Mouse (Mus musculus): Measurements from ENCODE around the gene Hsd11b1.
A peak's percentile ranks its signal among the peaks of the same experiment; 100 is the strongest.
"Not testable (repeated sequence)": the region's sequence is repeated elsewhere in the genome, so short reads cannot be mapped to it uniquely, and the experiment has no call there.

The Hsd11b1 gene

DNA sequence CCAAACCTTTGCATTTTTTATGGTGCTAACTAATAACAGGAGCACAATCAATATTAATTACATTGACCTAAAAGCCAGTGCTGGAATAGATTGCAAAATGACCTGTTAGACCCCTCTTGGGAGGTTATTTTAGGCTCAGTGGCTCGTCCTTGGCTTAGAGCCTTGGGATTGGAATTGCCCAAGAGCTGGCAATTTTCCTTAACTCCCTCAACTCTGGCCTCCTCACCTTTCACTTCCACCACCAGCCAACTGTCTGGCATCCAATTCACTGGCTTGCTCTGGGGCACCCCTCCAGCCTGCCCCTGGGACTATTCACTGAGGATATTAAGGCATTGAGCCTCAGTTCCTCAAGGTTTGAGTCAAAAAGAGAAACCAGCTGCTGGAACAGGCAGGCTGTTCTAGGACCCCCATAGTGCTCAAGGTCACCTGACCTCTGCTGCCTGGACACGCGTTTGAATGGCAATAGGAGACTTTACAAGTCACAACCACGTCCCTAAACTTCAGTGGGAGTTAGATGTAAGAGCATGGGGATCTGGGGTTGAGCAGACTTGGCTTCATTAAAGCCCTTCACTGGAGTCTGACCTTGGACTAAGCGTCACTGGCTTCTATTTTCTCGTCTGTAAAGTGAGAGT, 14.7 kb upstream of the Hsd11b1 start:
- no peak for DNase-seq

DNA sequence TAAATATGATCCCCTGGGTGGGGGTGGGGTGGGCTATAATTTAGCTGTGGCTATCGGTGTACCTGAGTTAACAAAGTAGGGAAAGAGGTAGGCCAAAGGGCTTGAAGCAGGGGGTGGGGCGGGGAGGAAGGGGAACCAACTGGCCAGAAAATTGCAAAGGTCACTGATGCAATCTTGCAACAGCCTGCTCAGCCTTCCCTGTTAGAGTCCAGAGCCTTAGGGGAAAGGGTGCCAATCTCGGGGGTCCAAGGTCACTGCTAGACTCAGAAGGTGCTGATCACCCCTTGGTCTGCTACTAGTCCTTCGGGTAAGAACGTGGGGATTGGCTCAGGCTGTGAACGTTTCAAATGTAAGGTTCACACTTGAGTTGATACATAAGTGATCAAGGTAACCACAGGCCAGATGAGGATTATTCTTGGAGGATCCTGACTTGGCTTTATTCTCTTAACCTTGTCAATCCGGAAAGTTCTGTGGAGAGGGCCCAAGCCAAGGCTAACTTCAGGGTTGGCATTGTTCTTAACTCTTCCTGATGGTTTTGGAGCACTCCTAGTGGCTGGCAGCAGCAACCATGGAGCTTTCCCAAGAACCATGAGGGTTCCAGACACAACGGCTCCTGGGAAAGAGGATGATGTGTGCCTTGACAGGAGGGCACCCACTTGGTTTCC, 10.7 kb upstream of the Hsd11b1 start:
- DNase-seq, result no peak

DNA sequence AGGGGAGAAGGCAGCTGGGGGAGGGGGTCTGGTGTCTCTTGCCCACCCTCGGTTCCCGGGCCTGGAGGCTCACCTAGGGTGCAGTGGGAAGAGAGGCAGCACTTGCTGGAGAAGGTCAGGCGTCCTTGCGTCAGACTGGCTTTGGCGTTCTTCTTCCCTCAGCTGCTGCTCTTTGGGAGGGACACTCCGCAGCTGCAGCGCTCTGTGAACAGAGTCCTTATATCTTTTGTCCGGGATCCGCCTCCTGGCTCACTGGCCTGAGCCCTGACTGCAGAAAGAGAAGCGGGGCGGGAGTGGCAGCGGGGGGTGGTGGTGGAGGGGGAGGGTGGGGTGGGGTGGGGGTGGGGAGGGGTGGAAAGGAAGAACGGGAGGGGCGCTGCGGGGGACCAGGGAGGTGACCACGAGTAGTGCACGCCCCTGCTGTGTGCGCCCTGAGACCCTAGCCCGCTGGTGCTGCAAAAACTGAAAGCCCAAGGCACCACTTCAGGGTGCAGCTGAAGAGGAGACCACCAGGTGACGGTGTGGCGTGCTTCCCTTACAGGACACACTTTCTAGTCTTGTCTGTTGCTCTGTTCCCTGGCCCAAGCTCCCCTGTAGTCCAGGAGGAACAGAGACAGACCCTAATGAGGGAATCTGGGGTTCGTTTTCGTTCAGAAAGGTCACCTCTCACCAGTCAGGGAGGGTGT, 9.2 kb upstream of the Hsd11b1 start, which contains the start of gene G0s2:
G0s2 (minus strand) TSS at position 302 of the 686 bp plus-strand sequence.
- DNase-seq, result peak; percentile 53 to 54

DNA sequence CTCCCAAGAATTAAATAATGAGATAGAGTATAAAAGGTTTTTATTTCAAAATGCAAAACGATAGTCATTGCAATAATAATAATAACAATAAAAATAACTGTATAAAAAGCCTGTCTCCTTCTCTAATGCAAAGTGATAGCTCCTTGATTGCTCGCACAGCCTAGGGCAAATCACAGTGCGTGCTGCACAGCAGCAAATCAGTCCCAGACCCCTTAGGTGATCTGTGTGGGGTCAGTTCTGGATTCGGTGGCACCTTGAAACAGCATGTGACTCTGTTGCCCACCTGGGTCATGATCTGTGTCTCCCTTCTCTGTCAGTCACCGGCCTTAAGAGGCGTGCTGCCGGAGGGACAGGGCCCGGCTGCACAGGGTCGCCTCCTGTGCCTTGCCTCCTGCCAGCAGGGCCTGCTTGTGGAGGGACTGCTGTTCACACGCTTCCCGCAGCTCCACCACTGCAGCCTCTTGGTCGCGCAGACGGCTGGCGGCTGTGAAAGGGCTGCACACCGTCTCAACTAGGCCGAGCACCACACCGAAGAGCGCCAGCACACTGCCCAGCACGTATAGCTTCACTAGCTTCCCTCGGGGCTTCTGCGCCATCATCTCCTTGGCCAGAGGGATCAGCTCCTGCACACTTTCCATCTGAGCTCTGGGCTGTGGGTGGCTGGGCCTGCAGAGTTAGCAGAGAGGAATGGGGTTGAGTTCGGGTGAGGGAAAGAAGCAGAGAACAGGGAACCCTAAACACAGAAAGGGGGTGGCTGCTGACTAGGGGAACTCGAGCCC, 8.5 kb upstream of the Hsd11b1 start:
- DNase-seq, result peak; percentile 28 to 53

DNA sequence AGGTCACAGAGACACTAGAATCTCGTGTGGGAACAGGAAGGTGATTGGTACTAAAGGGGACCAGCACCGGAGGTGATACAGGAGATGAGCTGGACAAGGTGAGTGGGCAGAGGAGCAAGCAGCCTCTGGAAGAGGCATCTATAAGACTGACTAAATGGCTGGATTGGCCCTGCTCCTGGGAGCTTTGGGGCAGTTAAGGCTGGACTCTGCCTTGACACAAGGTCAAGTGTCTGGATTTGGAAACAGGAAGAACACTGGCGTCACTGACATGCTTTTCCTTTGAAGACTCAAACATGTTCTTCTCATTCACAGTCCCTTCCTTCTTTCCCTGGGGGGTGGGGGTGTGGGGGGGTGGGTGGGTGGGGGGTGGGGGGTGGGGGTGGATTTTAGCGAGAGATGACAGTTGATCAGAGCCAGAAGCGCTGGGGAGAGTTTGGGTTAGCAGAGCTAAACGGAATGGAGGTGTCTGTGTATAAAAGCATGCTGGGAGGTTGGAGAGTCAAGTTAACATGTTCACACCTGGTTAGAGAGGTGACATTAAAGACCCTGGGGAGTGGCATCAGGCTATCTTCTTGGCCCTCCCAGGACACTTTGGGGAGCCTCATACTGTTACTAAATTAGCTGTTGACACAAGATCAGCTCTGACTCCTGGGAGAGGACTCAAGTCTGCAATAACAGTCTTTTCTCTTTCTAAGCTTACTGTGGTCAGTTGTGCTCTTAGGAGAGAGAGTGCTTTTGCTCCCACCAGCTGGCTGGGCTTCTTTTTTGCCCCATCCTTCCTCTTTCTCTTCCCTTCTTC, 7.3 kb upstream of the Hsd11b1 start:
- DNase-seq, result no peak

DNA sequence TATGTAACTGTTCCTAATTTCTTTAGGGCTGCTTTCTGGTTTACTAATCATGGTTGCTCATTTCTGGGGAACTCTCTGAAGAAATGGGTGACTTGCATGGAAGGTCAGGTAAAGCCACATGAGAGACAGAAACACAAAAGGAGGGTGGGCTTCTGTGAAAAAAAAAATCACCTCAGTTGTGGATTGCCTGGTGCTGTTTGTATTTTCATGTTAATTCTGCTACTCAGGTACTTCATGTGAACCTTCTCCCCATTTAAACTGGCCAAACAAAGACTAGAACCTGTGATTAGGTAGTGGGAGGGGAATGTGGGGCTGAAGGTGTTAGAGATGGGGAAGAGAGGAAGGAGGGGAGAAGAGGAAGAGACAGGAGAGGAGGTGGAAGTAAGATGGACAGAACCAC, 1.9 kb upstream of the Hsd11b1 start:
- DNase-seq, result no peak

DNA sequence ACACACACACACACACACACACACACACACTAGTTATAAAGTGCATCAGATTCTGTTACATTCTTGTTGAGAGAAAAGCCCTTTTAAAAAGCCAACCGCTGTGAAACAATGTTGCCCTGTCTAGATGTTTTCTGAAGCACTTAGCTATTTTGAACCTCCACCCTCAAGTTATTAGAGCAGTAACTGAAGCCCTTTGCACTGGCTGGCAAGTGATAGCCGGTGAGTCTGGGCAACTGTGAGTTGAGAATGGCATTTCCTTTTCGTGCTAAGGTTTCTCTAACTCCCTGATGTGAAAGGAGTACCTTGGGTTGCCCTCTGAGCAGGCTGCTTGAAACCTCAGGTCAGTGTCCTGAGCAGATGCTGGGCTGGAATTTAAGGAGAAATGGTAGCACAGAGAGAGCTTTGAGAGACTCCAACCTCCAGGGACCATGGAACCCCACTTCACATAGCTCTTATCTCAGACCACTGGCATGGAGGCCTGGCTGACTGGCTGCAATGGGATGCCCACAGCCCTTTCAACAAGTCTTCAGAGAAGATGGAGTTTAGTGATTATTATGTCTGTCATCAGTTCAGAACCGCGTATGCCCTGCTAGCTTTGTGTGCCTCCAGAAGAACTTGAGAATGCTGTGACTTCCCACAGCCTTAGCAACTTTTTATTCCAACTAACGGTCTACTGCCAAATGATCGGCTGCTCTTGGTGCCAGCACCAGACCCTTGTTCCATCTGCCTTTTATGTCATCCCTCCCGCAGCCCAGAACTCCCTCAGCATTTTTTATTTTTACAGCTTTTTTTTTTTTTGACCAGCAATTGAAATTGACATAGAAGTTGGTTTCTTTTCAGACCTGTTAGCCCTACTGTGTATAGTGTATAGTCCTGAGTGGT, 608 bp downstream of the Hsd11b1 start:
- DNase-seq, result no peak

DNA sequence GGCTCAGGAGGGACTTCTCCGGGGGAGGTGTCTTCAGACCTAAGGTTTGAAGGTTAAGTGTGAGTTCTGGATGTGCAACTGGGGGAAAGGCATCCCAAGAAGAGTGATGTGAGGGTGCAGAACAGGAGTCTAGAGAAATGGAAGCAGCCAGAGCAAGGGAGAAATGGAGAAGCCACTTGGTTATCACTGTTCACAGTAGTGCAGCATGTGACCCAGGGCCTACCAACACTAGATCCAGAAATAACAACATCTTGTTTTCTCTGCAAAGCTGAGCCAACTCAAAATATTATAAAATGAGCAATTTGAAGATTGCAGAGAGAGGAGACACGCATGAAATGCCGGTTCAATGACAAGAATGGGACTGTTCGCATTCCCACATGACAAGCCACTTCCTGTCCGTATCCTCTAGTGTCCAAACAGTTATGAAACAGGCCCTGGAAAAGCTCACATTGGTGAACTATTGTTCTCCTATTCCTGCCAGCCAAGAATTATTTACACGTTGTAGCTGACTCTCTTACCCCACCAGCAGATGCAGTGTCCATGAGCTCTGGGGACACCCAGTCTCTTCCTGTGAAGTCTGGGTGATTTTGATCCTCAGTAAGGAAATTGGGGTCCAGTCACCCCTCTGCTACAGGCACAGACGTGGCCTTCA, 1.9 kb downstream of the Hsd11b1 start:
- no peak for DNase-seq

DNA sequence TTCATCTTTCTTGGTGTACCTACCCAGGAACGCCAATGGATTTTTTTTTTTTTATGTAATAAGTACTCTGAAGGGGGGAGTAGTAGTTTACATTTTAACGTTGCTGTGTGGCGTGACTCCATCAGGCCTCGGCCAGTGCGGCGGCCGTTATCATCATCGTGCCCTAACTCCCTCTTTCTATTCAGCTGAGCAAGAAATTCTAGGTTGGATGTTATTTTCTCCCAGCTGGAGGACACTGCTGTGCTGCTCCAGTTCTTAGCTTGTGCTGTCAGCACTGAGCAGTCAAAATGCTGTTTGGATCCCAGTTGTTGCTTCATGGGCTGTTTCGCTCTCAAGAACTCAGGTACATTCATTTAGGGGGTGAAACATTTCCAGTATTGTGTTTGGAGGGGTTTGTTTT, 4.3 kb downstream of the Hsd11b1 start:
- DNase-seq, result no peak

DNA sequence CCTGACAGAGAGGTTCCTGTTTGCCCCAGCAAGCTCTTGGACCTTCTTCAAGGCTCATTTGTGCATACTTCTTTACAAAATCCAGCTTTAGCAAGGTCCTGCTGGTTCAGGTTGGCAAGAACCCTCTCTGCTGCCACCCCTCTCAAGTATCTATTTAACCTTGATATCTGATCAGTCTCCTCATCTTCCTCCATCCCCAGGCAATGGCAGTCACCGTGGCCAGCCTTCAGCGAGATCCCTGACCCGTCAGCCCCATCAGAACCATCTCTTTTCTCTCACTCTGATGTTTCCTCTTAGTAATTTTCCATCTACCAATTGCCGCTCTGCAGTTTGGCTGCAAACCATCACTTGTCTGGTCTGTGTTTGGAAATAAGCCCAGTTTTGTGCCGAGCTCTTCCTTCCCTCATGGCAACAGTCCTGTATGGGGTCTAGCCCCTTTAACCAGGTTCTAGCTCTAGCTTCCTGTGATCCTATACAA, 7.2 kb downstream of the Hsd11b1 start:
- peak; percentile 45 to 58 for DNase-seq

DNA sequence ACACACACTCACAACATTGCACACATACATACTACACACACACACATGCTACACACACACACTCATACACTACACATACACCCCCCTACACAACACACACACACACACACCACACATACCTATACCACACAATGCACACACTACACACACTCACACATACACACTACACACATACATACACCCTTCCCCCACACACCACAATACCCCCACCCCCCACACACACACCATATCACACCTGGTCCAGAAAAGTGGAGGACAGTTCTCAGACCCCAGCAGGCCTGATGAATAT, 7.6 kb downstream of the Hsd11b1 start:
- DNase-seq, result no peak

DNA sequence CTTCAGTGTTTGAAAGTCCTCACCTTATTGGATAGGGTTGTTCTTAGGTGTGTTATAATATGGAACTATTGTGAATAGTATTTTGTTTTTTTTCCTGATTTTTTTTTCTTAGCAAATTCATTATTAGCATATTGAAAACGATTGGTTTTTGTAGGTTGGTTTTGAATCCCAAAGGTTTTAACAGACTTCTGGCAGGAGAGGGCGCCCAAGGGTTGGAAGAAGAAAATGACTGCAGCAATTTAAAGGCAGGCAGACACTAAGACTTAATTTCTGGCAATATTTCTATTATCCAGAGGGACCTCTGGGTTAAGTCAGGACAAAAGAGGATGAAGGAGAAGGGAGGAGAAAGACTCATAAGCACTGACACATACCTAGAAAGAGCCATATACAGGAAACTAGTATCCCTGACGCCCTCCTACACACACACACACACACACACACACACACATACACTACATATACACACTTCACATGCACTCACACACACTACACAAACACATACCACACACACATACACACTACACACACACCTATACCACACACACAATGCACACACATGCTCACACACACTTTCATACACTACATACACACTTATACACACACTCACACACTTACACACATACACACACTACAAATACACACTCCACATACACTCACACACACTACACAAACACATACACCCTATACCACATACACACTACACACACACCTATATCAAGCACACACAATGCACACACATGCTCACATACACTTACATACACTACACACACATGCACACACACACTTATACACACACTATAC, 8.2 kb downstream of the Hsd11b1 start:
- DNase-seq, result peak; percentile 82 to 86

DNA sequence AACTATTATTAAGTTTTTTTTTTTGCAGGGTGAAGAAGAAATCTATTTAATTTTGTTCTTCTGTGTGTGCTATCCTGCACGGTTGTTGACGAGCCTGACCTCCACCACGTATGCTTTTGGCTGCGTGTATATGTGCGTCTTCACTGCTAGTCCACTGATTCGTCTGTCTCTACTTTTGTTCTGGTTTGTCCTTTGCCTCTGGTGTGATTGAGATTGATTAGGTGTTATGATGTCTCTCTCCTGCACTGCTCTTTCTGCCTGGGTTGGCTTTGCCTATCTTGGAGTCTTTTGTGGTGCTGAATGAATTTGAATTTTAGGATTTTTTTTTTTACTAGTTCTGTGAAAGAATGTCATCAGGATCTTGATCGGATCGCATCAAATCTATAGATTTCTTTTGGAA, 8.8 kb downstream of the Hsd11b1 start:
- DNase-seq, result no peak

DNA sequence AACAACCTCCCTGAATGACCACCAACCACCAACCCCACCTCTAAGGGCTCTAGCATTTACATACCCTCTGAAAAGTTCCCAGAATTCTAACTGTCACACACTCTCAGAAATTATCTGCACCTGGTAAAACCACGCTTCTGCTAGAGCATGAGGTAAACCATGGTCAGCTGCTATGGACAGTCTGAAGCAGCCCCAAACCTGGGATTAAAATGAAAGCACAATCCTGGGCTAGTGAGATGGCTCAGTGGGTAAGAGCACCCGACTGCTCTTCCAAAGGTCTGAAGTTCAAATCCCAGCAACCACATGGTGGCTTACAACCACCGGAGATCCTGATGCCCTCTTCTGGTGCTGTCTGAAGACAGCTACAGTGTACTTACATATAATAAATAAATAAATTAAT, 10.0 kb downstream of the Hsd11b1 start:
- DNase-seq, result not testable (repeated sequence)

DNA sequence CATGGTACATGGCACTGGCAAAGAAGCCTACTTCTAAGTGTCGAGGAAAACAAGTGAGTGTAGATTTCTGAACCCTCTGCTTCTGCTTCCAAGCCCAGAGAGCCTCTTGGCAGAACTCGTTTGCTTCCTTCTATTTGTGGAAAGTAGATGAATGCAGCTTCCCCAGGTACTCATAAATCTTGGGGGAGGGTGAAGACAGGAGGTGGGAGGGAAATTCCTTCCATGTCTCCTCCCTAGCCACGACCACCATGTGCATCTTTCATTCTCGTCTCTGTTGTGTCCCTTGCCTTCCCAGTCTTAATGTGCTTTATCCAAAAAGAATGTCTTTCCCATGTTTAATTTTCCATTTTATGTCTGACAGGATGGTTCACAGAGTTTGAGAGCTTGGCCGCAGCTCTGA, 11.3 kb downstream of the Hsd11b1 start:
- no peak for DNase-seq

DNA sequence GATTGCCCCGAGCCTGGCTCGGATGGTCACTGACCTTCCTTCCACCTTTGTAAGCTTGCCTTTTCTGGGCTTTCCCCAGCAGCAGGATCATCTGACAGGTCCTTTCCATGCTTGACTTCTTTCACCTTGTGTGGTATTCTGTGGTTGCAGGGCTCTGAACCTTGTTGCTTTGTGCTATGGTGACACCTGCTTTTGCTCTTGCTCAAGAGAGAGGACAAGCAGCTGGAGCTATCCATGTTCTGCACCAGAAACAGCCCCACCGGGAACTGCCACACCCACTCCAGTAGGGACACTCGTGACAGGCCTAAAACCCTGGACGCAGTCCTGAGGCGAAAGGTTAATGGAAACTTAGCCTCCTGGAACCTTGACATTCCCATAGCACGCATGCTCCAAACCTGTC, 12.5 kb downstream of the Hsd11b1 start:
- no peak for DNase-seq

DNA sequence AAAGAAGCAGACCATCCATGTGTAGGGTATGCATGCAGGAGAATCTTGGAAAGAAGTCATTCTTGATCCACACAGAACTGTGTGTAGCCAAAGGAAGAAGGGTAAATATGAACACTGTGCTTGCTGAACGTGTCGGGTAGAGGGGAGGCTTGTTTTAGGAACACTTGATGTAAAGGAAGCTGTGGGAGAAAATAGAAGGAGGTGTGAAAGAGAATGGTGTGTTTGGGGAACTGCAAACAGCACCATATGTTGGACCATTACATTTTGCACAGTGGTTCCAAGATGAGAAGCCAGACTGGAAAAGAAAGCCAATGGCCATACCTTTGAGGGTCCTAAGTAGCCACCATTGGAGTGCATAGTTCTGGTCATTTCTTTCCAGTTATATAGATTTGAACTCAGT, 13.8 kb downstream of the Hsd11b1 start:
- DNase-seq, result no peak

DNA sequence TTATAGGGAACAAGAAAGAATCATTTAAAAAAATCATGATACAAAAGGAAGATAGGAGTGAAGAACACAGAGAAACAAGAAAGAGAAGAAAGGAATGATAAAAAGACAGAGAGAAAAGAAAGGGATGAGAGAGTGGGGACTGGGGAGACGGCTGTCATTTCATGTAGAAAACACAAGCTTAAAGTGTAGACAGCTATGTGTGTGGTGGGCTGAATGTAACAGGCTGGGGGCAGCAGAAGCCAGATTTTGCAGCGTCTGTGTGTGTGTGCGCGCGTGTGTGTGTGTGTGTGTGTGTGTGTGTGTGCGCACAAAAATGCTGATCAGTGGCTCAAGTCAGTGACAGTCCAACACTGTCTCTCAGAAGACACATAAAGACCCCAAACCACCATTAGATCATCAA, 19.6 kb downstream of the Hsd11b1 start:
- no peak for DNase-seq

DNA sequence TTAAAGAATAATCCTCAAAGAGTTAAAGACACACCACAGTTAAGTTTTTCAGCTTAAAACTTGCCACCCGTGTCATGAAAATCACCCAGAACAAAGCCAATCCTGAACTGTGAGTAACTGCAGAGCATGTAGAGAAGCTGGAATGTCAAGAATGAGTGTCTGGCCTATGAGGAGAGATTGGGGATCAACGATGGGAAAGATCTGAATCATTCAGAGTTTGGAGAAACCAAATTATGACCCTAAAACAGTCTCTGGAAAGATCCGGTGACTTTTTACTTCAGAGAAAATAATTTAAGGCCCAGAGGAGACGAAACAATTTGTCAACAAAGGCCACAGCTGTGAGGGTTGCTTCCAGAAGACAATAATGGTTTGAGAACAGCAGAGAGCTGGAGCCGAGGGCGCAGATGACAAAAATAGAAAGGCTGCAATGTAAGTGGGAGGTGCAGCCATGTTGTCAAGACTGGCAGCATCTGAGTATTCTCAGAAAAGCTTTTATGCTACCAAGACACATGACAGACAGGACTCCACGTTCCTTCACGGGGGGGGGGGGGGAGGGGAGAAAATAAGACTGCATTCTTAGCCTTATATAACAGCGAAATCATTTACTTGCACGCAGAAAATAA, 20.2 kb downstream of the Hsd11b1 start:
- no peak for DNase-seq

DNA sequence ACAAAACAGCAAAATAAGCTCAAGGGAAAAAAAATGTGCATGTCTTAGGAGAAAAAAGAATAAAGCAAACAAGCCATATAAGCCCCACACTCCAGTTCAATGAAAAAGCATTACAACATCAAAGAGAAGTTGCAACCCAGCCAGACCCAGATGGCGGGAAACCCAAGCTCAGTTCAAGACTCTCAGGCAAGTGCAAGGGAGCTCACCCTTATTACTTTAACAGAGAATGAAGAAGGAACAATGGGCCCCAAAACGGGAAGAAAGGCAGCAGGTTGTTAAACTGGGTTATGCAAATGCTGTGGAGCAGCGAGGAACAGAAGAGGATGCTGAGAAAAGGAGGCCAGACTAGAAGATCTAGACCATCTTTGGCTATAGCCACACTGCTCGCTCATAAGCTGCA, 21.0 kb downstream of the Hsd11b1 start:
- DNase-seq, result no peak
